Mouse (Mus musculus) heart, adult 2 months (tissue): ENCODE data around the gene Ttn. TPM values are rescaled to one million over a fixed set of nuclear protein-coding genes. Genes with fewer than 3 reads are reported as not detected.
A peak's percentile ranks its signal among the peaks of the same experiment; 100 is the strongest.

Experiments
- DNase-seq, 2 experiments: peaks; one replicate each; pipeline ENCODE4 v3.0.0; 2021
- H3K27ac ChIP-seq: fragments of 200-600 bp; 2 replicates; pipeline ENCODE4 v1.8.1; 2022
- H3K27me3 ChIP-seq: fragments of 200-500 bp; 2 replicates; pipeline ENCODE4 v1.6.1; 2012; ENCODE audit warnings: mild to moderate bottlenecking, low read length, inconsistent platforms, mixed read lengths; ENCODE audit not compliant: control insufficient read depth, insufficient read depth
- H3K36me3 ChIP-seq: fragments of 200-500 bp; 2 replicates; pipeline ENCODE4 v1.6.1; 2012; ENCODE audit warnings: low read length, inconsistent platforms; ENCODE audit not compliant: control insufficient read depth, insufficient read depth
- H3K4me1 ChIP-seq: fragments of 200-500 bp; 2 replicates; pipeline ENCODE4 v1.6.1; 2011; ENCODE audit warnings: low read length; ENCODE audit not compliant: control insufficient read depth, insufficient read depth
- H3K4me3 ChIP-seq: fragments of 200-600 bp; 2 replicates; pipeline ENCODE4 v1.8.1; 2022
- H3K79me2 ChIP-seq: fragments of 200-500 bp; replicated peaks from 2 replicates; pipeline ENCODE4 v1.6.1; 2012; ENCODE audit warnings: mild to moderate bottlenecking, inconsistent platforms, low read length, moderate library complexity, mixed read lengths; ENCODE audit not compliant: control insufficient read depth, insufficient read depth
- H3K9ac ChIP-seq: fragments of 200-500 bp; 2 replicates; pipeline ENCODE4 v1.6.1; 2012; ENCODE audit warnings: low read depth, mild to moderate bottlenecking, control low read depth, inconsistent platforms, low read length, mixed read lengths
- CTCF ChIP-seq: fragments of 200-600 bp; IDR thresholded peaks from 2 replicates; pipeline ENCODE4 v1.8.1; 2022; ENCODE audit warnings: antibody characterized with exemption, mild to moderate bottlenecking, moderate library complexity
- EP300 ChIP-seq: fragments of 200-500 bp; IDR thresholded peaks from 2 replicates; pipeline ENCODE4 v1.6.1; 2011; ENCODE audit warnings: low read depth, low read length, control low read depth; ENCODE audit not compliant: insufficient read depth
- POLR2A ChIP-seq: fragments of 200-500 bp; IDR thresholded peaks from 2 replicates; pipeline ENCODE4 v1.6.1; 2011; ENCODE audit warnings: mild to moderate bottlenecking, low read depth, low read length, control low read depth; ENCODE audit not compliant: insufficient read depth
- WGBS: fragments of 180-500 bp; shearing (Covaris S2); methylation state at CpG from one replicate; pipeline ENCODE4 v1.1.7; 2018; 5-methylcytosine and 5-hydroxymethylcytosine counted together
- intact Hi-C: fragments of 180-260 bp; cut with DNase I; formaldehyde crosslinking; loops from one replicate; pipeline ENCODE4 v1.15.1; 2025
- polyA plus RNA-seq: library from polyadenylated mRNA; depleted of rRNA; stranded (reverse); fragments of >200 nt; gene quantifications from 2 replicates; pipeline ENCODE4 v1.2.3, GENCODE M21; 2012
- total RNA-seq, 2 experiments: library from RNA; stranded (reverse); gene quantifications; 2 replicates each; pipeline ENCODE4 v1.2.3; 2021

The Ttn gene
- total and polyA plus RNA-seq, 3 experiments = 88.4 to 3,090 (median 2,567) TPM

DNA sequence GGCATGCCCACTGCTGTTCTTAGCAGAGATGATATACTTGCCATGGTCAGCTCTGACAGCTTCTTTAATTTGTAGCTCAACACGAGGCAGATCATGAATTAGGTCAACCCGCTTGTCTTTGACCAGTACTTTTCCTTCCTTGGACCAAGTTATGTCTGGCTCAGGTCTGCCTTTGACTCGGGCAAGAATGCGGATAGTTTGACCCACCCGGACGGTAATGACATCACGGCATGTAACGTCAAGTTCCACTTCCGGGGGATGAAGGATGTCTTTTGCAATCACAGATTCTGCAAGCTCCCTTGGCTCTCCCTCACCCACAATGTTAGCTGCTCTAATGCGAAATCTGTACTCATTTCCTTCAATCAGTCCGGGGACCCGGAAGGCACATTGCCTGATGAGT is 215.1 kb downstream of the Ttn start:
- H3K27ac ChIP-seq = no peak overlapping the region
- intact Hi-C loops = no loop called here
- H3K27me3 ChIP-seq = no peaks in the 10 kb centered on the region
- H3K4me1 ChIP-seq = no peaks in the 10 kb centered on the region
- DNase-seq = no peak
- peaks cover 58% of the 10 kb centered on the region for H3K36me3 ChIP-seq
- no peak overlapping the region for H3K9ac ChIP-seq
- H3K4me3 ChIP-seq = no peak overlapping the region
- no peaks in the 10 kb centered on the region for H3K79me2 ChIP-seq
- 81% methylated on average over 12 of the region's 12 CpGs for WGBS
- TF ChIP-seq POLR2A (no peak), EP300 (no peak), CTCF (no peak)

DNA sequence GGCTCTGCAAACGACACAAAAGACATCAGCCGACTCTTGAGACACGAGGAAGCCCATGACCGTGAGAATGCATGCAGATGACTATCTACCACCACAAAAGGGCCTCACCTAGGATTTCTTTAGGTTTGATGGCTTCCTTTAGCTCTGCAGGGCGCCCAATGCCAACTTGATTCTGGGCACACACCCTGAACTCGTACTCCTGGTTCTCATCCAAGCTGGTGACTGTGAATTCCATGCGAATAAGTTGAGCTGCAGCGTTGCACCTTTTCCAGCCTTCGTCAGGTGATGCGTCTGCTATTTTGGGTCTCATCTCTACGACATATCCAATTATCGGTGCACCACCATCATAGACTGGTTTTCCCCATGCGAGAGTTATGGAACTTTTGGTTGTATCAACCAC is 217.8 kb downstream of the Ttn start:
- Histone ChIP-seq H3K36me3 (peaks cover 46% of the 10 kb centered on the region), H3K9ac (no peak overlapping the region), H3K27ac (no peak overlapping the region; the same call in 1 of the 2 replicates), H3K27me3 (no peaks in the 10 kb centered on the region), H3K4me3 (no peak overlapping the region), H3K4me1 (no peaks in the 10 kb centered on the region), H3K79me2 (no peaks in the 10 kb centered on the region)
- TF ChIP-seq EP300 = no peak
- TF ChIP-seq POLR2A = no peak
- TF ChIP-seq CTCF = no peak
- no peak for DNase-seq
- 69% methylated on average over 13 of the region's 13 CpGs for WGBS
- intact Hi-C loops = no loop called here

DNA sequence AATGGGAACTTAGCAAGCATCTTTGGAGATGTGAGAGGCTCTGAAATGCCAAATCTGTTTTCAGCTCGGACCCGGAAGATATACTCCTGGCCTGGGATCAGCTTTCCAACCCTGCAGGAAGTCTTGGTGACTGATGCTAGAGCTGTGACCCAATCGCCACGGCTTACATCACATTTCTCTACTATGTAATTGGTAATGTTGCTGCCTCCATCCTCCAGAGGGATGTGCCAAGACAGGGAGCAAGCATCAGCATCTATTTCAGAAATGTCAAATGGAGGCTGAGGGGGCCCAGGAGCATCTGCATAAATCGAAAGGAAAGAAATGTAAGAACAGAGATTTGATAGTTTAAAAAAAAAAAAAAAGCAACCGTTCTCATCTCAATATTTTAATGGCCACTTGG is 220.2 kb downstream of the Ttn start:
- Histone ChIP-seq H3K27me3 (no peaks in the 10 kb centered on the region), H3K36me3 (peaks cover 31% of the 10 kb centered on the region), H3K4me3 (no peak overlapping the region), H3K9ac (no peak overlapping the region), H3K27ac (no peak overlapping the region), H3K79me2 (no peaks in the 10 kb centered on the region), H3K4me1 (no peaks in the 10 kb centered on the region)
- no peak for DNase-seq
- TF ChIP-seq EP300 = no peak
- TF ChIP-seq CTCF = no peak
- TF ChIP-seq POLR2A = no peak
- intact Hi-C loops = no loop called here
- WGBS = 73% methylated on average over 6 of the region's 6 CpGs

DNA sequence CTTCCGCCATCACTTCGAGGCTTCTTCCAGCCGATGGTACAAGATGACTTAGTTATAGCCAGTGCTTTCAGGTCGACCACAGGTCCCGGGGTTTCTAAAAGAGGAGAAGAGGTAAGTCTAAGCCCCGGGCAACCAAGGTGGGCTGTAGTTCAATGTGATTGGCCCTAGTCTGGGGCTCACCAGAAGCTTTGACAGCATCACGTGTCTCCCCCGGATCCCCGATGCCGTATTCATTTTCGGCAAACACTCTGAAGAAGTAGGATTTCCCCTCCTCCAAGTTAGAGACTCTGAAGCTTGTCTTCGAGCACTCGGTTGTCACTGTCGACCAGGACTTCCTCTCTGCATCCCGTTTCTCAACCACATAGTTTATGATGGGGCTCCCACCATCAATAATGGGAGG is 225.9 kb downstream of the Ttn start:
- Histone ChIP-seq H3K36me3 (peaks cover 22% of the 10 kb centered on the region), H3K4me3 (no peak overlapping the region), H3K27ac (no peak overlapping the region), H3K79me2 (no peaks in the 10 kb centered on the region), H3K27me3 (no peaks in the 10 kb centered on the region), H3K4me1 (no peaks in the 10 kb centered on the region), H3K9ac (no peak overlapping the region)
- TF ChIP-seq EP300 = no peak
- no peak for TF ChIP-seq CTCF
- TF ChIP-seq POLR2A = no peak
- no peak for DNase-seq
- WGBS = 82% methylated on average over 15 of the region's 15 CpGs
- intact Hi-C loops = no loop called here

DNA sequence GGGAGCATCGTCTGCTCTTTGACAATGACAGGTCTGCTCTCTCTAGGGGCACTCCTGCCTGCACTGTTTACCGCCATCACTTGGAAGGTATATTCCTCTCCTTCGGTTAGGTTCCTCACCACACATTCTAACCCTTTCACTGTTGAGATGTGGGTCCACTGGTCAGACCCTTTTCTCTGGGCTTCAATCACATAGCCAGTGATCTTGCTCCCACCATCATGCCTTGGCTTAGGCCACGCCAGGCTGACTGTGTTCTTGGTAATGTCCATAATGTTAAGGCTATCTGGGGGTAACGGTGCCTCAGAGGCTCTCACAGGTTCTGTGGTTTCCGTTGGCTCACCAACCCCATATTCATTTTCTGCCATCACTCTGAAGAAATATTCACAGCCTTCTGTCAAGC is 230.4 kb downstream of the Ttn start:
- intact Hi-C loops = no loop called here
- no peaks in the 10 kb centered on the region for H3K27me3 ChIP-seq
- H3K4me1 ChIP-seq = no peaks in the 10 kb centered on the region; the same call in 1 of the 2 replicates
- DNase-seq = no peak
- WGBS = 79% methylated on average over 6 of the region's 6 CpGs
- H3K79me2 ChIP-seq = no peaks in the 10 kb centered on the region
- no peak for TF ChIP-seq POLR2A
- peak; percentile 64; the same call in 1 of the 2 replicates for TF ChIP-seq EP300
- H3K9ac ChIP-seq = no peak overlapping the region
- H3K4me3 ChIP-seq = no peak overlapping the region
- no peak overlapping the region for H3K27ac ChIP-seq
- peaks cover 26% of the 10 kb centered on the region for H3K36me3 ChIP-seq

DNA sequence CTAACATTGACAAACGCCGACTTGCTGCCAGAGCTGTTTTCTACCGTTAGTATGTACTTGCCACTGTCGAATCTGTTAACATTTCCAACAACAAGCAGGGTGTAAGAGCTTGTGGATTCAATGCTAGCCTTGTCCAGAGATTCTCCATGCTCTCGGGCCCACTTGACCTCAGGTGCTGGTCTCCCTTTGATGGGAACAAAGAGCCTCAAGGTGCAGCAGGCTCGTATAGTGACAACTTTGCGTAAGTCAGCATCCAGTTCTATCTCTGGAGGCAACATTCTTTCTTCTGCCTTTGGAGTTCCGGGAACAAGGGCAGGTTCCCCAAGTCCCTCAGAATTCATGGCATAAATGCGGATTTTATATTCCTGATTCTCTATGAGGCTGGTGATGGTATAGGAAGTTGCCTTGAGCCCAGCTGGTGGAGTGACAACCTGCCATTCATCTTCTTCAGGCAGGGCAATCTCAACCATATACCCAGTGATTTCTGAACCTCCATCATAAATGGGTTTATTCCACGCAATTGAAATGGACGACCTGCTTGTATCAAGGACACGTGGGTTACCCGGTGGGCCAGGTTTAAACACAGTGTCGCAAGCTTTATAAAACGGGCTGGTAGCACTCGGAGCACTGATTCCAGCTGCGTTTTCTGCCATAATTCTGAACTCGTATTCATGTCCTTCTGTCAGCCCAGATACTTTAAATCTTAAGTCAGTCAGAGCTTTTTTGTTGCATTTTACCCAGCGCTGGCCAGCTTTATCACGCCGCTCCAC is 232.8 kb downstream of the Ttn start:
- Histone ChIP-seq H3K27ac (no peak overlapping the region), H3K79me2 (no peaks in the 10 kb centered on the region), H3K27me3 (no peaks in the 10 kb centered on the region), H3K4me1 (no peaks in the 10 kb centered on the region; the same call in 1 of the 2 replicates), H3K4me3 (no peak overlapping the region), H3K36me3 (peaks cover 39% of the 10 kb centered on the region), H3K9ac (no peak overlapping the region)
- WGBS = 75% methylated on average over 21 of the region's 21 CpGs
- DNase-seq = no peak
- TF ChIP-seq POLR2A (no peak), CTCF (no peak), EP300 (no peak)
- intact Hi-C loops = no loop called here
